Mouse (Mus musculus) mouse embryonic stem cell (cell line): ENCODE results near the gene Btg1.

Experiments used
- in situ Hi-C, 2 experiments: fragments of 300-500 bp; cut with MboI; formaldehyde crosslinking; loops; 1 replicate in 1 of 2; 3 replicates in 1 of 2; pipeline ENCODE4 v1.14.3; 2019 to 2020; ENCODE audit warnings: low sequenced_read_pairs in 2 of 2, low pct_unique_long_range_greater_than_20kb in 1 of 2, mixed read lengths in 1 of 2; ENCODE audit not compliant: unreplicated experiment in 1 of 2

The Btg1 gene

DNA sequence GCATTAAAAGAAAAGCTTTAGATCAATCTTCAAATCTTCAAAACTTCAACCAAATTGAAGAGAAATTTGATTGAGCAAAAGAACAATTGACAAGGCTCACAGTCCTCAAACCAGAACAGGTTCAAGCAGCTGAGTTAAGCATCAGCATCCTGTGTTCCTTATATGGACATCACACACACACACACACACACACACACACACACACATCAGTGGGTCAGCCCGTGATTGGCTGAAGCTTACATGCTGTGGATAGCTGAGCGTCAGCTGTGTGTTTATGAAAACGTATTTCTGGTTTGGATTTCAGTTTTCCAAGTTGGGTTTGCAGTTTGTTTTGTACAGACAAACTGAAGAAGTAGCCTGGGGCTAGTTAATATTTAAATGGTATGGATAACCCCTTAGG is 32.7 kb downstream of the Btg1 start:
- in situ Hi-C loops, result no loop called here

DNA sequence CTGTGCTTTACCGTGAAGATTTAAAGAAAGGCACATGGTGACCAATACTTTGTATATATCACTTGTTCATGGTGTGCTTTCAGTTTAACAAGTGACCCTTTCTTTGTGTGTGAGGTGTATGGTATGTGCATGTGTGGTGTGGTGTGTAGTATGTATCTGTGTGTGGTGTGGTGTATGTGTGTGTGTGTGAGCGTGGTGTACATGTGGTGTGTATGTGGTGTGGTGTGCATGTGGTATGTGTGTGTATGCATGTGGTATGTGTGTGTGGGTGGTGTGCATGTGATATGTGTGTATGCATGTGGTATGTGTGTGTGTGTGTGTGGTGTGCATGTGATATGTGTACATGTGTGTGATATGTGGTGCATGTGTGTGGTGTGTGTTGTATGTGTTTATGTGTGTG is 35.6 kb downstream of the Btg1 start:
- in situ Hi-C loops, result no loop called here

DNA sequence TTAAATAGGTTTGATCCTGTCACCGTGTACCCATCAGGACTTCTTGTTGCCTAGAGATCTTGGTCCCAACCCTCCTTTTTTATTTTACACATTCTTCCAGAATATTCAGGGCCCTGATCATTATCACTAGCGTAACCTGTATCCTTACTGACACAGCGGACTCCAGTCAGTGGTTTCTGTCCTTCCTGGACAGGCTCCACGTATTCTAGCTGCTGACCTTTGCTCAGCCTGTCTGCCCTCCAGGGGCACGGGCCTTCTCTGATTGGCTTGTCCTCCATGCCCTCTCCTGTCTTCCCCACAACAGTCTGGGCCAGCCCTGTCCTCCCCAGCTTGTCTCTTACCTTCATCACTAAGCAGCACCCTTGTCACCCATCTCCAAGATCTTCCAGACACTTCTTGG is 36.2 kb downstream of the Btg1 start:
- in situ Hi-C loops, result no loop called here

DNA sequence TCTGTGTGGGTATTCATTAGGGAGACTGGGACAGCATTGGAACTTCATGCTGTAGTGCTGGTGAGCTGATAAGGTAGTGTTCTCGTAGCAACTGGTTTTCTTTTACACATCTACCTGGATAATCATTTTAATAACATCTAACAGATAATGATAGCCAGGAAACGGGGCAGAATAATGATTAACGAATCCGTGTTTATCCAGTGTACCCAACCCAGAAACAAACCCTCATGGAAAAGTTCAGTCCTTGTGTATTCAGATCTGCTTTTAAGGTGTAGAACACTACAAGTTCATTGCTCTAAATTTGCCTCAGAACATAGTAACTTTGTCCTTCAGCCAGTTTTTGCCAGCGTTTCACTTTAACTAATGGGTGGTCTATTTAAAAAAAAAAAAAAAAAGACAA is 37.3 kb downstream of the Btg1 start:
- in situ Hi-C loops, result no loop called here

DNA sequence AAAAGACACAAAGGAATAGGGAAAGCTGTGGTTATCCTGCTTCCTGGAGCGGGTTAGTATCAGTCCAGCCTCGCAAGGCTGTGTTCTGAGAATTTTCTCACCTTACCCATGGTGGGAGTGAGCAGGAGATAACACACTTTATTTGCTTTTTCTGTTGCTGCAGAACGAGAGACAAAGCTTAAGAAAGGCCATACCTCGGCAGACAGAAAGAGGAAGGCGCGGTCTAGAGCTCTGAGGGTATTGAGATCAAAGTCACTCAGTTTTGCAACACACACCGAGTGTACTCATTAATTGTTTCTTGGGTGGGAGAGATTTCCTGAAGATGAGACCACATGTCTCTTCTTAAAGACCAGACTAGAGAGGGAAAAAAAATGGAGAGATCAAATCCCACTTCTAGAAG is 37.8 kb downstream of the Btg1 start:
- in situ Hi-C loops, result no loop called here

DNA sequence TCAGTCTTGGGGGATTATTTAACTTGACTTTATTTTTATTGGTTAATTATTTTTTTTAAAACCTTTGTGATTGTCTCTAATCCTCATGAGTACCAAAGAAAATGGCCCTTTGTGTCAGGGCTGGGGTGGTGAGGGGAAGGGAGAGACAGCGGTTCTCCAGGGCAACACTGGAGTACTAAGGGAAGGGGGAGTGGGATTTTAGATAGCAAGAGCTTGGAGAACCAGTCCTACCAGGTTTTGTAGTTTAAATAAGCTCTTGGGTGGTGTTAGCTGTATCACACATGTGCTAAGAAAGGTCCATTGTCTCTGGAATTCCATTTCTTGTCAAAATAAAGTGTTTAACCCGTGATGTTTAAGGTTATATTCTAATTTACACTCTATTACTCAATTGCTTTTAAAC is 38.3 kb downstream of the Btg1 start:
- in situ Hi-C loops, result no loop called here

DNA sequence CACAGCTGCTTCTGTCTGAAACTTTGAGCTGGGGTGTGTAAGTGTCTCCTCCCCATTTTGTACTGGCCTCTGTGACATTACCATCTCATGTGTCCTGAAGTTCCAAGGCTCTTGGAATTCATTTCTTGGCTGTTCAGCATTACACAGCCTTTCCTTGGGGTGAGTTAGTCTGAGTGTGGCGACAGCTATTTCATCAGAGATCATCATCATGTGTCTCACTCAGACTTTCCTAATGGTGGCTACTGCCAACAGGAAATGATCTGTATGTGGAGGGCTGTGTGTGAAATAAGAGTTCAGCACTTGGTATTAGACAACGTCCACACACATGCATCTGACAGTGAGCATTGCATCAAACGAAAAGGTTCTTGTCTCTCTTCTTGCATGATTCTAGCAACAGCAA is 39.4 kb downstream of the Btg1 start:
- in situ Hi-C loops, result no loop called here

DNA sequence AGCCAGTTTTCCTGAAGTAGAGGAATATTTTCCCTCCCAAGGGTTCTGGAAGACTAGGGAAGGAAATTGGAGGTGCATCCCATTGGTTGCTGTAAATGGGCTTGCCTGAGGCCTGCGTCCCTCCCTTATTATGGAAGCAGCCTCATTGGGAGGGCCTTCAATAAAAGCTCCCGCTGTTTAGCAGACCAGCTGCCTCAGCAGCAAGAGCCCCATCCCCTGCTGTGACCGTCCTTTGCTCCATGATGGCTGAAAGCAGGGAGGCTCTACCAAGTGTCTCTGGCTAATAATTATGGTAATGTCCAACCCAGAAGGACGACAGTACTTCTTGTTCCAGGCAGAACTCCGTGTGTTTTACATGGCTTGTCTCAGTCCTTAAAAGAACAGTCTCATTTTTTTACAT is 42.1 kb downstream of the Btg1 start:
- in situ Hi-C loops, result no loop called here

DNA sequence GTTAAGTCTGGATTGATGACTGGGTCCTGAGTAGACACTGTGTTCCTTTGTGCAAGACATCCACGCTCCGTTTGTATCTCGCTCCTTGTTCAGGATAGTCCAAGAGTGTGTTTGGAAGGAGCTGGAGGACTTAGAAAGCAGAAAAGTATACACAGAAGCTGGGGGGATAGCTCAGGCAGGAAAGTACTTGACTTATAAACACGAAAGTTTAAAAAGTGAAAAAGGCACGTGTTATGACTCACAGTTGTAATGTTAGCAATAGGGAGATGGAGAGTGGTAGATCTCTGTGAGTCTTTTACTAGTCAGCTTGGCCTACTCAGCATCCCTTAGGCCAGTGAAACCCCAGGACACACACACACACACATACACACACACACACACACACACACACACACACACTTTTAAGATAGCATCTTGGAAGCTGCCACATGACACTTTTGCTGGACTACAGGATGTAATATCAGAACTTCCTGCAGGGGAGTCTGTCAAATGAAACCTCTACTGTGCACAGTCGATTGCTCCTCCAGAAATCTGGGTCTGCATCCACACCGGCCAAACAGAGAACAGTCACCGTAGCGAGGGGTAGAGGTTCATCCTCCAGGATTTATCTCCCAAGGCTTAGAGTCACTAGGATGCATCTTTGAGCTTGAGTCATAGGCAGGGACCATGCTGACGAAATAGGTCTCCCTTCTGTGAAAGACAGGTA is 43.6 kb downstream of the Btg1 start:
- in situ Hi-C loops, result no loop called here

DNA sequence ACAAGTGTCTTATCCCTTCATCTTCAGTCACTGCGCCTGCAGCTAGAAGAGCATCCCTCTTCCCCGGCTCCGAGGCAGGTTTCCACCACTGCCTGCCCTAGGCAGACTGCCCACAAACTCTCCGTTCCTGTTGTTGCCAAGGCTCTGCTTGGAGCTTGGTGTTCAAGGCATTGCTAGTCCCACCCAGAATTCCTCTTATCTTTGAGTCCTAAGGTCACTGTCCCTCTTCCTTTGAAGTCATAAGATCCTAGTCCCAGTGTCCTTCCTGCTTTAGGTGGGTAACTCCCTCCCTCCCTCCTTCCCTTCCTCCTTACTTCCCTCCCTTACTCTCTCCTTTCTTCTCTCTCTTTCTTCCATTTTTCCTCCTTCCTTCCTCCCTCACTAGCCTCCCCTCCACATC is 46.2 kb downstream of the Btg1 start:
- in situ Hi-C loops, result no loop called here

DNA sequence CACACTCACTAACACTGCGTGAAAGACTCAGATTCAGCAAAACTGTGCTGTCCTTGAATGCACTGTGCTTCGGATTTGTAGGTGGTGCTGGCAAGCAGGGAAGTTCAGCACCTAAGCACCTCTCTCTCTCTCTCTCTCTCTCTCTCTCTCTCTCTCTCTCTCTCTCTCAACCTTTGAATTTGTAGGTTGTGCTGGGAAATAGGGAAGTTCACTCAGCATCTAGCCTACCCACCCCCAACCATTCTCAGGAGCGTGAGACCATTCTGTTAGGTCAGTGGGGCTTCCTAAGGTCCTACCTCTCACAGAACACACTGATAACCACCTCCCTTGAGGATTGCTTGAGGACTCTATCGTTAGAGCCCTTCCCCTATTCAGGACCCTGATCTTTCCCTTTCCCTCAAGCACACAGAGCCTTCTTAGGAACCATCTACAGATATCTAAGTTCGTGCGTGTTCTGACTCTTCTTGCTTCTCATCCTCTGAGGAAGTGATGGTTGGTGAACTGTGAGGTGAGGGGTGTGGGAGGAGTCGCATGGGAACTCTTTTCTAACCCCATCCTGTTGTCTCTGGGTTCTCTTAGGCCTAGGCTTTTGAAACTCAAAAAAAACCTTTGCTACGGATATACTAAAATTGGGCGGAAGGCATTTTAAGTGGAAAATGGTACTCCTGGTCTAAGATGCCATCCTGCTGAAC is 47.1 kb downstream of the Btg1 start:
- in situ Hi-C loops, result no loop called here
